Mouse (Mus musculus) G1E (cell line): ENCODE results near the gene Naa38.

Experiments used
- CTCF ChIP-seq: IDR thresholded peaks from 2 replicates; pipeline ENCODE4 v1.5.1; 2012; ENCODE audit warnings: low read depth, low read length, inconsistent platforms, mixed read lengths
- GATA1 ChIP-seq: IDR thresholded peaks from 2 replicates; pipeline ENCODE4 v1.6.1; 2012; ENCODE audit warnings: borderline replicate concordance, low read length, inconsistent platforms, mixed read lengths

DNA sequence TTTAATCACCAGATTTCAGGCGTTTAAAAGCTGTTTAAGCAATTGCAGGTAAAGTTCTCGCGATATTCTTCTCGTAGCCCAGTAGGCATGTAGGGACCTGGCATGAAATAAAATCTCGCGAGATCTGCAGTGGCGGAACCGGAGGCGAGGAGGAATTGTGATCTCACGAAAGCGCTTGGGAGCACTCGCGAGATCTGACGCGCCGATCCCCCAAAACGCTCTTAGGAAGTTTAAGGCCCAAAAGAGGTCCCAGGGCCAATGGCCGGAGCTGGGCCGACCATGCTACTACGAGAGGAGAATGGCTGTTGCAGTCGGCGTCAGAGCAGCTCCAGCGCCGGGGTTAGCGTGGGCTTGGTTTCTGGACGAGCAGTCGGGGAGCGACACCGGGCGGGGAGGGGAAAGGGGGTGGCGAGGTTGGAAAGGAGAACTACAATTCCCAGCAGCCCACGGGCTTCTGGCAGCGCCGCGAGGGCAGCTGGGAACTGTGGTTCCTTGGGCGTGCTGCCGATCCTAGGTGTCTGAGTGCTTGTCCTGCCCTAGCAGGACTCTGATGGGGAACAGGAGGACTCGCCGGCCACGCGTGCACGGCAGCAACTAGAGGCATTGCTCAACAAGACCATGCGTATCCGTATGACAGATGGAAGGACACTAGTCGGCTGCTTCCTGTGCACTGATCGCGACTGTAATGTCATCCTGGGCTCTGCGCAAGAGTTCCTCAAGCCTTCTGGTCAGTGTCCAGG is 517 bp downstream of the Naa38 start:
- no peak for TF ChIP-seq CTCF
- no peak for TF ChIP-seq GATA1
